Mouse (Mus musculus) C2C12 (cell line): ENCODE data around the gene Lmcd1.

ENCODE experiments used
- CTCF ChIP-seq: IDR thresholded peaks from one replicate; pipeline ENCODE4 v1.5.1; 2011; ENCODE audit not compliant: control insufficient read depth, insufficient read depth, insufficient read length
- MYOD1 ChIP-seq: IDR thresholded peaks from one replicate; pipeline ENCODE4 v1.6.1; 2011; ENCODE audit warnings: low read depth; ENCODE audit not compliant: control insufficient read depth, insufficient read length
- USF1 ChIP-seq: IDR thresholded peaks from one replicate; pipeline ENCODE4 v1.6.1; 2011; ENCODE audit warnings: low read depth, mild to moderate bottlenecking, control low read depth, moderate library complexity

GRCm38 (mm10) chr6:112261089-112261488, 12.5 kb upstream of the Lmcd1 start:
- no peak for TF ChIP-seq CTCF
- no peak for TF ChIP-seq USF1
- TF ChIP-seq MYOD1, result no peak
